Mouse (Mus musculus) ES-Bruce4 (cell line): Measurements from ENCODE around the gene Hadha.

Experiments
- CTCF ChIP-seq: IDR thresholded peaks from one replicate; pipeline ENCODE4 v1.8.1; 2011; ENCODE audit warnings: low read depth, low read length
- EP300 ChIP-seq: IDR thresholded peaks from 2 replicates; pipeline ENCODE4 v1.6.1; 2011; ENCODE audit warnings: low read depth, low read length; ENCODE audit not compliant: insufficient read depth
- POLR2A ChIP-seq: IDR thresholded peaks from one replicate; pipeline ENCODE4 v1.8.1; 2011; ENCODE audit warnings: low read length; ENCODE audit not compliant: insufficient read depth

- TF ChIP-seq CTCF (no peak), POLR2A (no peak), EP300 (no peak)
Observed at GRCm38 (mm10) chr5:30103340-30103739, 51.6 kb downstream of the Hadha start.
